Mouse (Mus musculus) erythroblast, embryonic 14.5 days (primary cell): ENCODE results near the gene Noa1. TPM values are rescaled to one million over a fixed set of nuclear protein-coding genes. Genes with fewer than 3 reads are reported as not detected.

Experiments
- H3K27me3 ChIP-seq: 2 replicates; pipeline ENCODE4 v1.6.1; 2012; ENCODE audit warnings: inconsistent platforms; ENCODE audit not compliant: control insufficient read depth
- H3K36me3 ChIP-seq: 2 replicates; pipeline ENCODE4 v1.6.1; 2012; ENCODE audit warnings: mild to moderate bottlenecking, inconsistent platforms; ENCODE audit not compliant: control insufficient read depth
- H3K4me1 ChIP-seq: 2 replicates; pipeline ENCODE4 v1.6.1; 2012; ENCODE audit warnings: inconsistent platforms; ENCODE audit not compliant: control insufficient read depth
- H3K4me3 ChIP-seq: replicated peaks from 2 replicates; pipeline ENCODE3; 2012; ENCODE audit warnings: moderate library complexity, mild to moderate bottlenecking, inconsistent platforms
- H3K9me3 ChIP-seq: 2 replicates; pipeline ENCODE4 v1.6.1; 2012; ENCODE audit warnings: low read length, inconsistent platforms, mixed read lengths; ENCODE audit not compliant: control insufficient read depth
- GATA1 ChIP-seq: IDR thresholded peaks from 2 replicates; pipeline ENCODE4 v1.6.1; 2012; ENCODE audit warnings: low read length, inconsistent platforms, mixed read lengths
- TAL1 ChIP-seq: IDR thresholded peaks from 3 replicates; pipeline ENCODE4 v1.6.1; 2012; ENCODE audit warnings: low read length, inconsistent platforms, mixed read lengths
- polyA plus RNA-seq: library from polyadenylated mRNA; stranded (reverse); fragments of >175 nt; gene quantifications from 2 replicates; pipeline ENCODE4 v1.2.3, GENCODE M21; 2012

Noa1 gene
- polyA plus RNA-seq, 1 experiment = 1.1 TPM

- H3K9me3 ChIP-seq = no peaks in the 10 kb centered on the region
- H3K36me3 ChIP-seq = peaks cover 82% of the 10 kb centered on the region
- no peak overlapping the region for H3K4me3 ChIP-seq
- no peak for TF ChIP-seq TAL1
- no peak for TF ChIP-seq GATA1
- no peaks in the 10 kb centered on the region for H3K4me1 ChIP-seq
- H3K27me3 ChIP-seq = no peaks in the 10 kb centered on the region
These were observed 16.9 kb downstream of the Noa1 start for GRCm38 (mm10) chr5:77292803-77293522.

GRCm38 (mm10) chr5:77290606-77291005 is 19.3 kb downstream of the Noa1 start:
- Histone ChIP-seq H3K27me3 (no peaks in the 10 kb centered on the region), H3K4me3 (no peak overlapping the region), H3K4me1 (no peaks in the 10 kb centered on the region), H3K9me3 (no peaks in the 10 kb centered on the region), H3K36me3 (peaks cover 79% of the 10 kb centered on the region)
- TF ChIP-seq TAL1 (no peak), GATA1 (no peak)

GRCm38 (mm10) chr5:77289686-77290085 is 20.2 kb downstream of the Noa1 start:
- no peaks in the 10 kb centered on the region for H3K4me1 ChIP-seq
- H3K4me3 ChIP-seq = no peak overlapping the region
- no peaks in the 10 kb centered on the region for H3K9me3 ChIP-seq
- H3K36me3 ChIP-seq = peaks cover 73% of the 10 kb centered on the region
- no peaks in the 10 kb centered on the region for H3K27me3 ChIP-seq
- TF ChIP-seq TAL1 (no peak), GATA1 (no peak)

DNA sequence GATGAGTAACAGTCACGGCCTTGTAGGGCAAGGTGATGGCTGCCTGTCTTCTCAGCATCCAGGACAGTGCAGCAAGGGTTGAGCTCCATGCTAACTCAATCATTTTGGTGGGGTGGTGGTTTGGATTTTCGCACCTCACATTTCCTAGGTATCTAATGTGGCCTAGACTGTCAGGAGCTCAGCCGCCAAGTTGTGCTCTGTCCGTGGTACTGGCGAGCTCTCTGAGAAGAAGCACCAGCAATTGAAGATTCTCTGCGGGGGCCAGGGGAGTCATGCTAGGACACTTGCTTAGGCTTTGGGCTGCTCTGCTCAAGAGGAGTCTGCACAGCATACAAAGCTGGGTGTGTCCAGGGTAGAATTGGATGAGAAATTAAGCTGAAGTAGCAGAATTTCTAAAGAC is 22.0 kb downstream of the Noa1 start:
- H3K27me3 ChIP-seq = no peaks in the 10 kb centered on the region
- H3K4me1 ChIP-seq = no peaks in the 10 kb centered on the region
- H3K36me3 ChIP-seq = peaks cover 64% of the 10 kb centered on the region
- no peaks in the 10 kb centered on the region for H3K9me3 ChIP-seq
- no peak overlapping the region for H3K4me3 ChIP-seq
- TF ChIP-seq TAL1 = no peak
- no peak for TF ChIP-seq GATA1

GRCm38 (mm10) chr5:77286904-77287303 is 23.0 kb downstream of the Noa1 start:
- Histone ChIP-seq H3K27me3 (no peaks in the 10 kb centered on the region), H3K36me3 (peaks cover 67% of the 10 kb centered on the region)

GRCm38 (mm10) chr5:77285685-77286084 is 24.2 kb downstream of the Noa1 start:
- no peaks in the 10 kb centered on the region for H3K9me3 ChIP-seq
- TF ChIP-seq GATA1 (no peak), TAL1 (no peak)
- no peaks in the 10 kb centered on the region for H3K27me3 ChIP-seq
- no peak overlapping the region for H3K4me3 ChIP-seq
- peaks cover 72% of the 10 kb centered on the region for H3K36me3 ChIP-seq
- no peaks in the 10 kb centered on the region for H3K4me1 ChIP-seq

More at GRCm38 (mm10) chr5:77286904-77287303, 23.0 kb downstream of the Noa1 start:
- H3K4me3 ChIP-seq = no peak overlapping the region
- no peaks in the 10 kb centered on the region for H3K9me3 ChIP-seq
- no peaks in the 10 kb centered on the region for H3K4me1 ChIP-seq
- TF ChIP-seq GATA1 = no peak
- no peak for TF ChIP-seq TAL1

DNA sequence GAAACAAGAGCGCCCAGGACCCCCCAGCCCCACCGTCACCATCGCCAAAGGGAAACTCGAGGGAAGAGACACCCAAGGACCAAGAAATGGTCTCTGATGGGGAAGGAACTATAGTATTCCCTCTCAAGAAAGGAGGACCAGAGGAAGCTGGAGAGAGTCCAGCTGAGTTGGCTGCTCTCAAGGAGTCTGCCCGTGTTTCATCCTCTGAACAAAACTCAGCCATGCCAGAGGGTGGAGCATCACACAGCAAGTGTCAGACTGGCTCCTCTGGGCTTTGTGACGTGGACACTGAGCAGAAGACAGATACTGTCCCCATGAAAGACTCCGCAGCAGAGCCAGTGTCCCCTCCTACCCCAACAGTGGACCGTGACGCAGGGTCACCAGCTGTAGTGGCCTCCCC is 27.6 kb downstream of the Noa1 start:
- H3K4me3 ChIP-seq = no peak overlapping the region
- no peaks in the 10 kb centered on the region for H3K4me1 ChIP-seq
- no peaks in the 10 kb centered on the region for H3K27me3 ChIP-seq
- peaks cover 73% of the 10 kb centered on the region for H3K36me3 ChIP-seq
- no peaks in the 10 kb centered on the region for H3K9me3 ChIP-seq
- no peak for TF ChIP-seq GATA1
- TF ChIP-seq TAL1 = no peak

GRCm38 (mm10) chr5:77281518-77282174 is 28.2 kb downstream of the Noa1 start:
- peaks cover 72% of the 10 kb centered on the region for H3K36me3 ChIP-seq
- no peak for TF ChIP-seq TAL1

GRCm38 (mm10) chr5:77277204-77277603 is 32.7 kb downstream of the Noa1 start:
- peaks cover 14% of the 10 kb centered on the region for H3K4me1 ChIP-seq

More at GRCm38 (mm10) chr5:77281518-77282174, 28.2 kb downstream of the Noa1 start:
- Histone ChIP-seq H3K4me1 (no peaks in the 10 kb centered on the region), H3K4me3 (no peak overlapping the region), H3K9me3 (no peaks in the 10 kb centered on the region), H3K27me3 (no peaks in the 10 kb centered on the region)

More at GRCm38 (mm10) chr5:77277204-77277603, 32.7 kb downstream of the Noa1 start:
- H3K27me3 ChIP-seq = no peaks in the 10 kb centered on the region
- H3K9me3 ChIP-seq = no peaks in the 10 kb centered on the region
- peaks cover 87% of the 10 kb centered on the region for H3K36me3 ChIP-seq
- TF ChIP-seq GATA1 (no peak), TAL1 (no peak)
- no peak overlapping the region for H3K4me3 ChIP-seq
